Mouse (Mus musculus): ENCODE measurements at regions not wholly inside any gene's neighbourhood (a gene's known extent, or its start where the extent isn't known, plus 50 kb on each side); places are given as distances from the start of the nearest gene placed in this dataset.

DNA sequence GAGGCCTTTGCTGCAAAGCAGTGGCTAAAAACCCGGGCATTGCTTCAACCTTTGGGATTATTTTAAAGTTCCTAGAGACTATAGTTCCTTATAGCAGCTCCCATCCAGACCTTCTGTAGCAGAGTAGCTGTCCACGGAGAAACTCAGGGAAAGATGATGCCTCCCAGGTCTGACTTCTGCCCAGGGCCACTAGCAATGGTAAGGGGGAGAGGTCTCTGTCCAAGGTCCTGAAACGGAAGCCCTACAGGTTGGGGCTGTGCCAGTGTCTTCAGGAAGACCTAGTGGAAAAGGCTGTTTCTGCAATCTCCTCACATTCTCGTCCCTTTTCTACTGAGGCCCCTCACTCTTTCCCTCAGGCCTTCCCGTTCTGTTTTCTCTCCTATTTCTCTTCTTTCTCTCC lies 168.0 kb downstream of the Gm26897 start:
- Histone ChIP-seq H3K9me3 (ENCODE audit: control insufficient read depth, low read length) (no peaks in the 10 kb centered on the region), H3K4me1 (ENCODE audit: control insufficient read depth) (no peaks in the 10 kb centered on the region), H3K36me3 (ENCODE audit: control insufficient read depth) (no peaks in the 10 kb centered on the region), H3K4me3 (replicated peaks) (no peak overlapping the region), H3K27me3 (ENCODE audit: control insufficient read depth) (no peaks in the 10 kb centered on the region)
- TF ChIP-seq GATA1 (IDR thresholded peaks at IDR 0.05; ENCODE audit: low read length), result no peak
- no peak for TF ChIP-seq TAL1 (IDR thresholded peaks at IDR 0.05; ENCODE audit: low read length)

DNA sequence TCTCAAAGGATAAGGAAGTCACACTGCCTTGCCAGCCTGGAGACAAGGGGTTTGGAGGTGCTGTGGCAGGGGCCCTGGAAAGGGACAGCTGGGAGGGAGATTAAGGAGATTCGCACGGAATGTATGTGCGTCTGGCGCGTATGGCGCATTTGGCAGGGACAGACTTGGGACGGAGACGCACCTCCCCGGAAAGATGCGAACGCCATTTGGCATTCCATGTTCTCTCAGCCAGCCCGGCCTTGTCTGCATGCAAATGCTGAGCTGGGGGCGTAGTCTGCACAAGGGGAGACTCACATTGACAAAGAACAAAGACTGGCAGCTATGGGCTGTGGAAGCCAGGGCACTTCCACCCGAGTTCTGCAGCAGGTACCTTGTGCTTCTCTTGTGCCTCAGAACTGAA lies 174.4 kb downstream of the Gm26897 start:
- TF ChIP-seq GATA1 (IDR thresholded peaks at IDR 0.05; ENCODE audit: low read length) (no peak), TAL1 (IDR thresholded peaks at IDR 0.05; ENCODE audit: low read length) (no peak)
- H3K27me3 ChIP-seq (ENCODE audit: control insufficient read depth), result no peaks in the 10 kb centered on the region
- no peak overlapping the region for H3K4me3 ChIP-seq (replicated peaks)
- H3K36me3 ChIP-seq (ENCODE audit: control insufficient read depth), result no peaks in the 10 kb centered on the region
- H3K9me3 ChIP-seq (ENCODE audit: control insufficient read depth, low read length), result no peaks in the 10 kb centered on the region
- no peaks in the 10 kb centered on the region for H3K4me1 ChIP-seq (ENCODE audit: control insufficient read depth)

DNA sequence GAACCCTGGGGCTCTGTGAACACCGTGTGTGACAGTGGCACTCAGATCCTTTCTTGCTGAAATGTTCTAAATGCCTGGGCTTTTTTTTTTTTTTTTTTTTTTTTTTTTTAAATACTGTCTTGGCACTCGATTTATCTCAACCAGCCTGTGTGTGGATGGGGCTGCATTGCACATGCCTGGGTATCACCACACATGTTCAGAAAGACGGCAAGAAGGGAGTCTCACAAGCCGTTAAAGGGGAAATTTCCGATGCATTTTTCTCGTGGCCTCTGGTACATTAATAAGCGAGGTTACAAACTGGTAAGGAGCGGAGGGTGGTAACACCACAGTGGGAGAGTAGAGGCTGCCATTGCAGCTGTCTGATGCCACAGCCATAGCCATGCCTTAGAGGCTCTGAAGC lies 176.8 kb downstream of the Gm26897 start:
- no peak for TF ChIP-seq TAL1 (IDR thresholded peaks at IDR 0.05; ENCODE audit: low read length)
- TF ChIP-seq GATA1 (IDR thresholded peaks at IDR 0.05; ENCODE audit: low read length), result no peak
- no peaks in the 10 kb centered on the region for H3K9me3 ChIP-seq (ENCODE audit: control insufficient read depth, low read length)

DNA sequence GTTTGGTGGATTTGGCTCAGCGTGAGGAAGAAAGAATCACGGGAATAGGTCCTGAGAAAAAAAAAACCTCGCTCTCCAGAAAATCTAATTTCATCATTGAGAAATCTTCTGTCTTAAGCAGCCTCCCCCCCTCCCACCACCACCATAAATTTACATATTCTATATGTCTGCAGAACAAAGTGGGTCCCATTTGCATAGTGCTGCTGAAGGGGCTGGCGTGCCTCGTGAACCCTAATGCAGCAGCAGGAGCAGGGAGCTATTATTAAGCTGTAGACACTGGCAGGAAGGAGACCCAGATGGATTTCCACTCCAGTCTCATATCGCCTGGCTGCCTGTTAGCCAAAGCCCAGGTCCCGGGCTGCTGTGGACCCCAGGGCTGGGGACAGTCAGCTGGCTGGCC lies 179.6 kb downstream of the Gm26897 start:
- no peaks in the 10 kb centered on the region for H3K4me1 ChIP-seq (ENCODE audit: control insufficient read depth)
- no peaks in the 10 kb centered on the region for H3K27me3 ChIP-seq (ENCODE audit: control insufficient read depth)
- TF ChIP-seq TAL1 (IDR thresholded peaks at IDR 0.05; ENCODE audit: low read length) (no peak), GATA1 (IDR thresholded peaks at IDR 0.05; ENCODE audit: low read length) (no peak)
- H3K9me3 ChIP-seq (ENCODE audit: control insufficient read depth, low read length), result no peaks in the 10 kb centered on the region
- no peaks in the 10 kb centered on the region for H3K36me3 ChIP-seq (ENCODE audit: control insufficient read depth)
- no peak overlapping the region for H3K4me3 ChIP-seq (replicated peaks)

More for the DNA sequence above, 176.8 kb downstream of the Gm26897 start:
- Histone ChIP-seq H3K4me3 (replicated peaks) (no peak overlapping the region), H3K27me3 (ENCODE audit: control insufficient read depth) (no peaks in the 10 kb centered on the region), H3K36me3 (ENCODE audit: control insufficient read depth) (no peaks in the 10 kb centered on the region), H3K4me1 (ENCODE audit: control insufficient read depth) (no peaks in the 10 kb centered on the region)

DNA sequence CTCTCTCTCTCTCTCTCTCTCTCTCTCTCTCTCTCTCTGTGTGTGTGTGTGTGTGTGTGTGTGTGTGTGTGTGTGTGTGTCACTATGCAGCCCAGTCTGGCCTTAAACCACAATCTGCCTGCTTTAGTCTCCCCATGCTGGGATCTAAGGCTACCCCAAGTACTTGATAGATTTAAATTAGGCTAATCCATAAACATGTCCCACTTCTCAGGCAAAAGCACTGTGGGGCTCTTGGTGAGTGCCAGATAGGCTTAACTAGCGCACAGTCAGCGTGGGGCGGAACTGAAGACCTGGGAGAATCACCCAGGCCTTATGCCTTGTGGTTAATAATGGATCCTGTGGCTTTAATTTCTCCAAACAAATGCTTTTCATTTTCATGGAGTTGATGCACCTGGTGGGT lies 180.6 kb downstream of the Gm26897 start:
- Histone ChIP-seq H3K4me3 (replicated peaks) (no peak overlapping the region), H3K4me1 (ENCODE audit: control insufficient read depth) (no peaks in the 10 kb centered on the region), H3K9me3 (ENCODE audit: control insufficient read depth, low read length) (no peaks in the 10 kb centered on the region), H3K27me3 (ENCODE audit: control insufficient read depth) (no peaks in the 10 kb centered on the region), H3K36me3 (ENCODE audit: control insufficient read depth) (no peaks in the 10 kb centered on the region)
- TF ChIP-seq GATA1 (IDR thresholded peaks at IDR 0.05; ENCODE audit: low read length) (no peak), TAL1 (IDR thresholded peaks at IDR 0.05; ENCODE audit: low read length) (no peak)

DNA sequence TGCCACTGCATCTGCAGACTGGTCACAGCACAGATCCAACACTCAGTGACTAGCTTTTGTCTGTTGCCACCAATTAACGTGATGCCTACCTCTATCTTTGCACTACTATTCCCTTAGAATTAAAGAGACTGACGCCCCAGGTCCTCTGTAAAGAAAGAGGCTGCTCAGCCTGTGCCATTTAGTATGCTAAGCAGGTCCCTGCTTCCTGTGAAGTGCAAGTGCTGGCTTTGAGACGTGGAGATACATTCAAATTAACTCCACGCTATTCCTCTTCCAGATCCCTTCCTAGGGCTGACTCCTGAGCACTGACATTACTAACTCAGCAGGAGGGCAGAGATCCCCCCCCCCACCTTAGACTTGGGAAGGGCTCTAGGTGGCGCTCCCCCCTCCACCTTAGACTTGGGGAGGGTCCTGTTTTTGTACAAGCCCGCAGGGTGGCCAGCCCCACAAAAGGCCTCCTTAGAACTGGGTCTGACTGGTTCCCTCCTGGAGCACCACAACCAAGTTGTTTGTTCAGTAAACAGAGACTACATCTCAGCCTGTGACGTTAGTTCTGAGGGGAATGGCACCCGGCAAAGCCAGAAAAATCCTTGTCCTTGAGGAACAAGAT lies 184.0 kb downstream of the Gm26897 start:
- no peak for TF ChIP-seq GATA1 (IDR thresholded peaks at IDR 0.05; ENCODE audit: low read length)
- no peak for TF ChIP-seq TAL1 (IDR thresholded peaks at IDR 0.05; ENCODE audit: low read length)
- no peaks in the 10 kb centered on the region for H3K4me1 ChIP-seq (ENCODE audit: control insufficient read depth)
- H3K4me3 ChIP-seq (replicated peaks), result no peak overlapping the region
- no peaks in the 10 kb centered on the region for H3K27me3 ChIP-seq (ENCODE audit: control insufficient read depth)
- H3K9me3 ChIP-seq (ENCODE audit: control insufficient read depth, low read length), result no peaks in the 10 kb centered on the region
- H3K36me3 ChIP-seq (ENCODE audit: control insufficient read depth), result no peaks in the 10 kb centered on the region

DNA sequence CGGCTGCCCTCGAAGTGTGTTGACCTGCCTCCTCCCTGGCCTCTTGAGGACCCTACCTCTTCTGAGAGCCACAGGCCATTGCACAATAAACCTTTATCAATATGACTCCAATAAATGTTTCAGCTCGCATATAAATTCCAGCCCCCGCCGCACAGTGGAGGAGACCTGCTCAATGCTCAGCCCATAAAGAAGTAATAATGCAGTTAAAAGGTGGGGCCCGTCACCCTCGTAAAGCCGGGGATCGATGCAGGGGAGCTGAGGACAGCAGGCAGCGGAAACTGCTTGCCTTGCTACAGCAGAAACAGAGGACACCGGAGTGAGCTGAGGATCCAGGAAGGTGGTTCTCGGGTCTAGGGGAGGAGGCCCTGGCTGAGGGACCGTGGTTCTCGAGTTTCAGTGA lies 185.2 kb downstream of the Gm26897 start:
- no peaks in the 10 kb centered on the region for H3K9me3 ChIP-seq (ENCODE audit: control insufficient read depth, low read length)
- TF ChIP-seq TAL1 (IDR thresholded peaks at IDR 0.05; ENCODE audit: low read length), result no peak
- no peak for TF ChIP-seq GATA1 (IDR thresholded peaks at IDR 0.05; ENCODE audit: low read length)
- H3K4me1 ChIP-seq (ENCODE audit: control insufficient read depth), result no peaks in the 10 kb centered on the region
- H3K4me3 ChIP-seq (replicated peaks), result no peak overlapping the region
- H3K27me3 ChIP-seq (ENCODE audit: control insufficient read depth), result no peaks in the 10 kb centered on the region
- H3K36me3 ChIP-seq (ENCODE audit: control insufficient read depth), result no peaks in the 10 kb centered on the region

DNA sequence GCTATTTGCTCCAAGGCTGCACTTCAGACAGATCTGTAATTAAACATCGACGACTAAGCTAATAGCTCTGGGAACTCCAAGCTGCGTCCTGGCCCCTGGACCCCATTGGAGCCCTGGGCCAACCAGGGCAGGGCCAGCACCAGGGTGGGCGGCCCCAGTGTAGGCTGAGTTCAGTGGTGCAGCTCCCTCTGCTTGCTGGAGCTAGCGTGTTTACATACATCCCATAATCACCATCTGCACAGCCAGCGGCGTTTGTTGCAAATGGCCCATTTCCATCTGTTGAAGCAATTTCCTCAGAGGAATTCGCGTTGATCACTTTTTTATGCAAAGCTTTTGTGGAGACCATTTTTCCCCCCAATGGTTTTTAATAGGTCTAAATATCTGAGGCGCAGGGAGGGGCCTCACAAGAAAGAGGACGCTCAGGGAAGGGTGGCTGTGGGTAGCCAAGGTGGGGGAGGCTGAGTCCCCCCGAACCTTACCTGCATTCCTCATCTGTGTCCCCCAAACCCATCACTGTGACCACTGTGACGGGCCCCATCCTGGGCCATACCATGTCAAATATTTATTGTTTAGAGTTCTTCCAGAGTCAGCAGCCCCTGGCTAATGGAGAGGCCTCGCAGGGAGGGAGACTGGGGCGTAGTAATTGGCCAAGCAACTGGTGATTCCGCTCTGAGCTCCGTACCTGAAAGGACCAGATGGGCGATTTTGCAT lies 189.4 kb downstream of the Gm26897 start:
- Histone ChIP-seq H3K4me3 (replicated peaks) (no peak overlapping the region), H3K4me1 (ENCODE audit: control insufficient read depth) (no peaks in the 10 kb centered on the region), H3K27me3 (ENCODE audit: control insufficient read depth) (no peaks in the 10 kb centered on the region), H3K9me3 (ENCODE audit: control insufficient read depth, low read length) (no peaks in the 10 kb centered on the region), H3K36me3 (ENCODE audit: control insufficient read depth) (no peaks in the 10 kb centered on the region)
- no peak for TF ChIP-seq GATA1 (IDR thresholded peaks at IDR 0.05; ENCODE audit: low read length)
- no peak for TF ChIP-seq TAL1 (IDR thresholded peaks at IDR 0.05; ENCODE audit: low read length)

DNA sequence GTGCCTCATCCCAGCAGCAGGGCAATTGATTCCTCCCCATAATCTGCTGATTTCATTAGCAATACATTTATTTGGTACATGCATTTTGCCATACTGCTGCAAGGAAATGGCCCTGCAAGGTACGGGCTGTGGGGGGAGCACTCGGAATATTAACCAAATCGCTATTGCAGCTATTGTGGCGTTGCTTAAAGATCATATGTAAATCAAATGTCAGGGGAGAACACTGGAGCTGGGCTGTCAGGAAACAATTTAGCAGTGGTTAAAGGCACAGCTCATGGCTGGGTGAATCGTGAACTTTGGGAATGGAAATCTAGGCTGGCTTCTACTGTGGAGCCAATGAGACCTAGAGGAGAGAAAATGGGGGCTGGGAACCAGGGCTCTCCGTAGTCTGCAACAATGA lies 192.0 kb downstream of the Gm26897 start:
- H3K9me3 ChIP-seq (ENCODE audit: control insufficient read depth, low read length), result no peaks in the 10 kb centered on the region
- TF ChIP-seq GATA1 (IDR thresholded peaks at IDR 0.05; ENCODE audit: low read length), result no peak
- no peak for TF ChIP-seq TAL1 (IDR thresholded peaks at IDR 0.05; ENCODE audit: low read length)
- H3K36me3 ChIP-seq (ENCODE audit: control insufficient read depth), result no peaks in the 10 kb centered on the region
- no peak overlapping the region for H3K4me3 ChIP-seq (replicated peaks)
- H3K4me1 ChIP-seq (ENCODE audit: control insufficient read depth), result no peaks in the 10 kb centered on the region
- H3K27me3 ChIP-seq (ENCODE audit: control insufficient read depth), result no peaks in the 10 kb centered on the region

Data from erythroblast, embryonic 14.5 days (primary cell).